Mouse (Mus musculus) embryonic fibroblast, embryonic 13.5 days (primary cell): Measurements from ENCODE around the gene Dnmt1.

ENCODE experiments used
- CTCF ChIP-seq: IDR thresholded peaks from 2 replicates; pipeline ENCODE4 v1.5.1; 2011; ENCODE audit warnings: mild to moderate bottlenecking, control low read depth, low read length, moderate library complexity, borderline replicate concordance; ENCODE audit not compliant: insufficient read depth
- POLR2A ChIP-seq: IDR thresholded peaks from 2 replicates; pipeline ENCODE4 v1.6.1; 2011; ENCODE audit warnings: low read depth, mild to moderate bottlenecking, control low read depth, low read length, moderate library complexity

DNA sequence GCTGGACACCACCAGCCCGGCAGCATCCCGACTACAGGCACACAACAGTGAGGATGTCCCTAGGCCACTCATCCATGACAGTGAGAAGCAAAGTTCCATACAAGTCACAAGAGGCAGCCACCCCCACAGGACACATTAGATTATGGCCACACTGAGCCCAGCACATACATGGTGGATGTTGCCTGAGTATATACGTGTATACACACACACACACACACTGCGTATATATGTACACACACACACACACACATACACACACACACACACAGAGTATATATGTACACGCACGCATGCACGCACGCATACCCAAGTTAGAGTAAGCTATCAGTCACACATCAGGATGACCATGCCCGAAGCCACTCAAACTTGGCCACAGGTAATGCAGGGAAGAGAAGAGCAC is 64.3 kb downstream of the Dnmt1 start:
- TF ChIP-seq CTCF (no peak), POLR2A (no peak)
